Mouse (Mus musculus) cerebellum, adult 11 months (tissue): ENCODE measurements around the gene Dbr1.
"Not testable (repeated sequence)": the region's sequence is repeated elsewhere in the genome, so short reads cannot be mapped to it uniquely, and the experiment has no call there.

ENCODE experiments used
- DNase-seq: peaks from one replicate; pipeline ENCODE4 v3.0.0; 2022

The Dbr1 gene

GRCm38 (mm10) chr9:99575677-99576480 is at the start of gene Dbr1:
Dbr1 (plus strand) TSS chr9:99575799.
- DNase-seq = peak; percentile 90

- no peak for DNase-seq
Observed at GRCm38 (mm10) chr9:99531865-99532264, 43.7 kb upstream of the Dbr1 start.

GRCm38 (mm10) chr9:99546259-99546658 is 29.3 kb upstream of the Dbr1 start:
- no peak for DNase-seq

GRCm38 (mm10) chr9:99552068-99552467 is 23.5 kb upstream of the Dbr1 start:
- no peak for DNase-seq

- DNase-seq = no peak
Observed at GRCm38 (mm10) chr9:99553049-99553448, 22.6 kb upstream of the Dbr1 start.

- no peak for DNase-seq
Observed at GRCm38 (mm10) chr9:99554052-99554451, 21.5 kb upstream of the Dbr1 start.

- DNase-seq = no peak
Observed at GRCm38 (mm10) chr9:99555253-99555652, 20.3 kb upstream of the Dbr1 start.

GRCm38 (mm10) chr9:99557580-99558300 is 17.9 kb upstream of the Dbr1 start:
- no peak for DNase-seq

GRCm38 (mm10) chr9:99558824-99559556 is 16.6 kb upstream of the Dbr1 start:
- no peak for DNase-seq

- DNase-seq = no peak
Observed at GRCm38 (mm10) chr9:99559557-99559904, 16.1 kb upstream of the Dbr1 start.

GRCm38 (mm10) chr9:99560389-99560788 is 15.2 kb upstream of the Dbr1 start:
- DNase-seq = no peak

GRCm38 (mm10) chr9:99563714-99564113 is 11.9 kb upstream of the Dbr1 start:
- no peak for DNase-seq

GRCm38 (mm10) chr9:99568023-99568346 is 7.6 kb upstream of the Dbr1 start:
- DNase-seq = no peak

- peak; percentile 91 for DNase-seq
Observed at GRCm38 (mm10) chr9:99568347-99569070, 7.1 kb upstream of the Dbr1 start, which contains the start of gene Armc8. Armc8 (minus strand) TSS chr9:99568899.

GRCm38 (mm10) chr9:99569071-99569397 is 6.6 kb upstream of the Dbr1 start:
- no peak for DNase-seq

- no peak for DNase-seq
Observed at GRCm38 (mm10) chr9:99580655-99581054, 5.1 kb downstream of the Dbr1 start.

- no peak for DNase-seq
Observed at GRCm38 (mm10) chr9:99587505-99588202, 12.1 kb downstream of the Dbr1 start.

GRCm38 (mm10) chr9:99591144-99591543 is 15.5 kb downstream of the Dbr1 start:
- no peak for DNase-seq

GRCm38 (mm10) chr9:99599127-99599526 is 23.5 kb downstream of the Dbr1 start:
- DNase-seq = not testable (repeated sequence)

- DNase-seq = no peak
Observed at GRCm38 (mm10) chr9:99603566-99603965, 28.0 kb downstream of the Dbr1 start.

- DNase-seq = no peak
Observed at GRCm38 (mm10) chr9:99612202-99612601, 36.6 kb downstream of the Dbr1 start, which contains the start of gene A4gnt. A4gnt (plus strand) TSS chr9:99612502.

GRCm38 (mm10) chr9:99619688-99620087 is 44.1 kb downstream of the Dbr1 start:
- DNase-seq = no peak
